Mouse (Mus musculus): ENCODE data around the gene Gm12790. TPM values are rescaled to one million over a fixed set of nuclear protein-coding genes. Genes with fewer than 3 reads are reported as not detected.
"Not testable (repeated sequence)": the region's sequence is repeated elsewhere in the genome, so short reads cannot be mapped to it uniquely, and the experiment has no call there.

Gm12790 gene
- polyA plus RNA-seq (2015; fragmentation: Nextera tagmentation; extraction: Ambion mirVana): not detected in 2 replicates

- H3K36me3 ChIP-seq; H3K9me3 ChIP-seq; H3K27me3 ChIP-seq; H3K9ac ChIP-seq (replicated peaks); H3K4me3 ChIP-seq (replicated peaks); ATAC-seq; H3K4me1 ChIP-seq (replicated peaks); H3K27ac ChIP-seq; H3K4me2 ChIP-seq (replicated peaks): not testable (repeated sequence)
- 92% methylated on average over 1 of the region's 5 CpGs for WGBS
These were observed at the start of gene Gm12790 for GRCm38 (mm10) chr4:101980949-101981348. Gm12790 (minus strand) TSS chr4:101981049.

- no peak overlapping the region for H3K9ac ChIP-seq (replicated peaks)
- no peaks in the 10 kb centered on the region for H3K9me3 ChIP-seq
- H3K27me3 ChIP-seq: no peaks in the 10 kb centered on the region
- H3K36me3 ChIP-seq: no peaks in the 10 kb centered on the region
- WGBS: 76% methylated on average over 6 of the region's 6 CpGs
- no peak overlapping the region for H3K27ac ChIP-seq
- H3K4me2 ChIP-seq (replicated peaks): no peak overlapping the region
- H3K4me3 ChIP-seq (replicated peaks): no peak overlapping the region
- no peaks in the 10 kb centered on the region for H3K4me1 ChIP-seq (replicated peaks)
- no peak for ATAC-seq
These were observed 45.8 kb upstream of the Gm12790 start for GRCm38 (mm10) chr4:102026619-102027018.

GRCm38 (mm10) chr4:101998267-101998922 lies 17.5 kb upstream of the Gm12790 start:
- Histone ChIP-seq H3K9ac (replicated peaks) (no peak overlapping the region), H3K4me3 (replicated peaks) (no peak overlapping the region), H3K27me3 (no peaks in the 10 kb centered on the region), H3K27ac (no peak overlapping the region), H3K4me2 (replicated peaks) (no peak overlapping the region), H3K36me3 (no peaks in the 10 kb centered on the region), H3K4me1 (replicated peaks) (no peaks in the 10 kb centered on the region), H3K9me3 (no peaks in the 10 kb centered on the region)
- ATAC-seq: peak; percentile 81
- WGBS: 41% methylated on average over 15 of the region's 15 CpGs

- 90% methylated on average over 5 of the region's 5 CpGs for WGBS
- ATAC-seq: no peak
- H3K9ac ChIP-seq (replicated peaks): no peak overlapping the region
- H3K4me3 ChIP-seq (replicated peaks): no peak overlapping the region
- no peak overlapping the region for H3K4me2 ChIP-seq (replicated peaks)
- H3K27me3 ChIP-seq: no peaks in the 10 kb centered on the region
- no peaks in the 10 kb centered on the region for H3K4me1 ChIP-seq (replicated peaks)
- no peaks in the 10 kb centered on the region for H3K36me3 ChIP-seq
- no peaks in the 10 kb centered on the region for H3K9me3 ChIP-seq
- H3K27ac ChIP-seq: no peak overlapping the region
These were observed 16.6 kb upstream of the Gm12790 start for GRCm38 (mm10) chr4:101997426-101997825.

DNA sequence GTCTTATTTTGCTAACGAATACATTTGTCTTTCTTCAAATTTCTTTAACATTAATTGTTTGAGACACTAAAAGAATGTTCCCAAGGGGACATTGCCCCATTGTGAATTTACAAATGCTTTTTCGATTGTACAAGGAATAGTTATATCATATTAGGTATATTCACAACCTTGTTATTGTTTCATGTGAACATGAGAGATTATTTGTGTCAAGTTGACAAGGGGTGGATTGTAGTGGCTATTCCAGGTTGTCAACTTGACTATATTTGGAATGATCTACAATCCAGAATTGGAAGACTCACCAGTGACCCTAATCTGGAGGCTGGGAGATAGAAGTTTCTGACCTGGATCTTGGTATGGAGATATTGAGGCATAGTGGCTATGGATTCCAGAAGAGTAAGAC lies 5.5 kb upstream of the Gm12790 start, which contains the start of gene Gm12789:
Gene Gm12789 (plus strand): TSS at position 301 of the 400 bp plus-strand sequence.
- not testable (repeated sequence) for H3K36me3 ChIP-seq; H3K9ac ChIP-seq (replicated peaks); H3K4me3 ChIP-seq (replicated peaks); ATAC-seq; H3K27ac ChIP-seq; H3K27me3 ChIP-seq; H3K9me3 ChIP-seq; H3K4me1 ChIP-seq (replicated peaks); H3K4me2 ChIP-seq (replicated peaks)
- WGBS: 89% methylated on average over 2 of the region's 2 CpGs

GRCm38 (mm10) chr4:101985678-101986077 lies 4.8 kb upstream of the Gm12790 start:
- no peaks in the 10 kb centered on the region for H3K27me3 ChIP-seq
- H3K4me2 ChIP-seq (replicated peaks): no peak overlapping the region
- H3K9ac ChIP-seq (replicated peaks): no peak overlapping the region
- H3K36me3 ChIP-seq: no peaks in the 10 kb centered on the region
- no peak overlapping the region for H3K4me3 ChIP-seq (replicated peaks)
- H3K4me1 ChIP-seq (replicated peaks): no peaks in the 10 kb centered on the region
- WGBS: 86% methylated on average over 5 of the region's 5 CpGs
- no peak for ATAC-seq
- H3K27ac ChIP-seq: no peak overlapping the region
- no peaks in the 10 kb centered on the region for H3K9me3 ChIP-seq

- H3K4me1 ChIP-seq (replicated peaks); H3K4me2 ChIP-seq (replicated peaks); ATAC-seq; H3K4me3 ChIP-seq (replicated peaks); H3K27me3 ChIP-seq; H3K9ac ChIP-seq (replicated peaks); H3K27ac ChIP-seq; H3K36me3 ChIP-seq; H3K9me3 ChIP-seq: not testable (repeated sequence)
- WGBS: 79% methylated on average over 2 of the region's 2 CpGs
These were observed 40.7 kb downstream of the Gm12790 start, which contains the start of gene Gm12794 for GRCm38 (mm10) chr4:101940107-101940506. Gm12794 (plus strand) TSS chr4:101940407.

Other genes with a start within 250 kb of the Gm12790 start
- not detected in 2 replicates for gene B020004J07Rik, start 137.0 kb downstream of the Gm12790 start, polyA plus RNA-seq (2015; fragmentation: Nextera tagmentation; extraction: Ambion mirVana)
- not detected in 2 replicates for gene C130073F10Rik, start 87.3 kb downstream of the Gm12790 start, polyA plus RNA-seq (2015; fragmentation: Nextera tagmentation; extraction: Ambion mirVana)
- gene Gm12800, start 71.9 kb downstream of the Gm12790 start, polyA plus RNA-seq (2015; fragmentation: Nextera tagmentation; extraction: Ambion mirVana): not detected in 2 replicates
- not detected in 2 replicates for gene Gm12794, start 40.6 kb downstream of the Gm12790 start, polyA plus RNA-seq (2015; fragmentation: Nextera tagmentation; extraction: Ambion mirVana)
- gene Gm12789, start 5.6 kb upstream of the Gm12790 start, polyA plus RNA-seq (2015; fragmentation: Nextera tagmentation; extraction: Ambion mirVana): not detected in 2 replicates
- 23.8 and 31.4 TPM in 2 replicates for gene Pde4b, start 106.5 kb upstream of the Gm12790 start, polyA plus RNA-seq (2015; fragmentation: Nextera tagmentation; extraction: Ambion mirVana)